12 mouse cellular contexts compared by ENCODE assay signal in genomic region chr2:162975157-162975775, GRCm38 (mm10). TPM values are rescaled to one million over a fixed set of nuclear protein-coding genes. Genes with fewer than 3 reads are reported as not detected.
DNase-seq lines count a peak whose midpoint lies in the region; ATAC-seq lines count a peak whose summit lies in the region.
"Had no signal": no experiment of that assay in that cellular context is flagged by ENCODE, and none has a peak within 500 bp of the region (broad histone marks: within the 10 kb centered on the region; RNA-seq: fewer than 3 reads in every experiment).

No protein-coding gene starts in this region.

- no peak overlapping the region for H3K9ac ChIP-seq in neural tube, embryonic 13.5 days
- no peak overlapping the region for H3K9ac ChIP-seq in heart, embryonic 14.5 days (ENCODE audit: low read length)
- no peak overlapping the region for H3K9ac ChIP-seq in neural tube, embryonic 15.5 days (replicated peaks)

- H3K4me3 ChIP-seq in neural tube, embryonic 13.5 days = no peak overlapping the region
- H3K4me3 ChIP-seq in heart, embryonic 14.5 days (ENCODE audit: control insufficient read depth in 1 of 2, insufficient read depth in 1 of 2, low read depth in 1 of 2, low read length in 2 of 2) = no peak overlapping the region
- H3K4me3 ChIP-seq in neural tube, embryonic 15.5 days (replicated peaks) = no peak overlapping the region

- no peaks in the 10 kb centered on the region for H3K36me3 ChIP-seq in neural tube, embryonic 13.5 days
- no peaks in the 10 kb centered on the region for H3K36me3 ChIP-seq in heart, embryonic 14.5 days (ENCODE audit: control insufficient read depth, insufficient read depth, low read length)
- no peaks in the 10 kb centered on the region for H3K36me3 ChIP-seq in neural tube, embryonic 15.5 days
- H3K36me3 ChIP-seq: G1E had no signal

- no peaks in the 10 kb centered on the region for H3K27me3 ChIP-seq in neural tube, embryonic 13.5 days
- H3K27me3 ChIP-seq in heart, embryonic 14.5 days (ENCODE audit: control insufficient read depth, insufficient read depth, low read length) = no peaks in the 10 kb centered on the region
- 0 out of 2 replicates have a peak, but pooled peaks cover 3% of the 10 kb centered on the region for H3K27me3 ChIP-seq in neural tube, embryonic 15.5 days (replicated peaks)

- whole genome bisulfite sequencing in neural tube, embryonic 13.5 days = 73% methylated on average over 11 of the region's 11 CpGs
- 65% methylated on average over 11 of the region's 11 CpGs for WGBS in heart, embryonic 14.5 days
- WGBS in neural tube, embryonic 15.5 days = 75% methylated on average over 11 of the region's 11 CpGs

- peak; percentile 50 for DNase-seq in gastrocnemius, adult 18-20 months (ENCODE audit: low spot score)
- no peak for DNase-seq in gastrocnemius, postnatal 36 days
- DNase-seq in neural tube, embryonic 10.5 days (ENCODE audit: extremely low spot score, low spot score) = no peak
- DNase-seq in urinary bladder, adult 18-20 months (ENCODE audit: low spot score in 2 of 2) = no peak
- DNase-seq in thymus, postnatal 14 days = no peak
- DNase-seq: embryo, embryonic 11 days had no signal

- no peaks in the 10 kb centered on the region for H3K9me3 ChIP-seq in neural tube, embryonic 13.5 days
- no peaks in the 10 kb centered on the region for H3K9me3 ChIP-seq in heart, embryonic 14.5 days (ENCODE audit: control insufficient read depth, low read length)
- no peaks in the 10 kb centered on the region for H3K9me3 ChIP-seq in neural tube, embryonic 15.5 days (replicated peaks)
- H3K9me3 ChIP-seq: G1E had no signal

- intact Hi-C loops in gastrocnemius, postnatal 36 days (cut with DNase I) = no loop called here

- H3K4me2 ChIP-seq in neural tube, embryonic 13.5 days = no peak overlapping the region
- no peak overlapping the region for H3K4me2 ChIP-seq in heart, embryonic 14.5 days (ENCODE audit: low read length)
- no peak overlapping the region for H3K4me2 ChIP-seq in neural tube, embryonic 15.5 days

- peak; percentile 52 for ATAC-seq in neural tube, embryonic 13.5 days (ENCODE audit: low read depth)
- ATAC-seq in heart, embryonic 14.5 days (ENCODE audit: insufficient number of reproducible peaks, insufficient read depth, low FRiP score, low read depth) = peak; percentile 54
- peak; percentile 45; the same call in 1 of the 2 replicates for ATAC-seq in neural tube, embryonic 15.5 days (ENCODE audit: low FRiP score)
- ATAC-seq: intestine, postnatal 0 days had no signal

- H3K4me1 ChIP-seq in neural tube, embryonic 13.5 days (replicated peaks) = peaks cover 27% of the 10 kb centered on the region
- H3K4me1 ChIP-seq in heart, embryonic 14.5 days (ENCODE audit: control insufficient read depth in 2 of 2, insufficient read depth in 2 of 2, low read length in 2 of 2) = peaks cover 6 to 7% of the 10 kb centered on the region in 2 experiments; a peak in 3 of 4 replicates
- H3K4me1 ChIP-seq in neural tube, embryonic 15.5 days = peaks cover 16% of the 10 kb centered on the region

- no peak overlapping the region for H3K27ac ChIP-seq in neural tube, embryonic 13.5 days (replicated peaks)
- no peak overlapping the region for H3K27ac ChIP-seq in heart, embryonic 14.5 days (replicated peaks in 1 of 2; ENCODE audit: control insufficient read depth in 1 of 2, insufficient read depth in 1 of 2, low read depth in 2 of 2, low read length in 2 of 2)
- H3K27ac ChIP-seq in neural tube, embryonic 15.5 days (replicated peaks) = no peak overlapping the region
- H3K27ac ChIP-seq: macrophage had no signal

RNA-seq across cellular contexts. Expression of gene Sgk2, which starts 11.9 kb away (rescaled TPM):
- not detected for total RNA-seq in gastrocnemius, adult 18-20 months (2021)
- not detected for total RNA-seq in gastrocnemius, postnatal 36 days (2021)
- not detected in 2 replicates for polyA plus RNA-seq in neural tube, embryonic 13.5 days (2015; fragmentation: Nextera tagmentation; extraction: Ambion mirVana)
- polyA plus RNA-seq in heart, embryonic 14.5 days (2014; fragmentation: Nextera tagmentation; extraction: Ambion mirVana) = not detected in 2 replicates
- polyA plus RNA-seq in neural tube, embryonic 15.5 days (2015; fragmentation: Nextera tagmentation; extraction: Ambion mirVana) = 0.13 and 0.15 TPM in 2 replicates
- total RNA-seq: G1E had no signal
- polyA plus RNA-seq: G1E, macrophage had no signal

RNA-seq across cellular contexts. Expression of gene L3mbtl1, which starts 32.0 kb away (rescaled TPM):
- total RNA-seq in gastrocnemius, adult 18-20 months (2021) = not detected
- not detected for total RNA-seq in gastrocnemius, postnatal 36 days (2021)
- polyA plus RNA-seq in neural tube, embryonic 13.5 days (2015; fragmentation: Nextera tagmentation; extraction: Ambion mirVana) = 0.96 and 1.1 TPM in 2 replicates
- polyA plus RNA-seq in heart, embryonic 14.5 days (2014; fragmentation: Nextera tagmentation; extraction: Ambion mirVana) = 0.24 TPM in 1 of 2 replicates, not detected in the other
- 3.6 and 6.0 TPM in 2 replicates for polyA plus RNA-seq in neural tube, embryonic 15.5 days (2015; fragmentation: Nextera tagmentation; extraction: Ambion mirVana)
- total RNA-seq: G1E had no signal
- polyA plus RNA-seq: G1E, macrophage had no signal

RNA-seq across cellular contexts. Expression of gene Ift52, which starts 41.9 kb away (rescaled TPM):
- total RNA-seq in gastrocnemius, adult 18-20 months (2021) = 10 to 100 TPM; 15.7 to 16.7 TPM
- 10 to 100 TPM; 13.2 to 13.4 TPM for total RNA-seq in gastrocnemius, postnatal 36 days (2021)
- 41.3 and 43.2 TPM in 2 replicates for polyA plus RNA-seq in neural tube, embryonic 13.5 days (2015; fragmentation: Nextera tagmentation; extraction: Ambion mirVana)
- polyA plus RNA-seq in heart, embryonic 14.5 days (2014; fragmentation: Nextera tagmentation; extraction: Ambion mirVana) = 36.1 and 38.7 TPM in 2 replicates
- 32.7 and 37.9 TPM in 2 replicates for polyA plus RNA-seq in neural tube, embryonic 15.5 days (2015; fragmentation: Nextera tagmentation; extraction: Ambion mirVana)

RNA-seq across cellular contexts. Expression of gene Srsf6, which starts 43.9 kb away (rescaled TPM):
- 10 to 100 TPM; 38.1 to 38.4 TPM for total RNA-seq in gastrocnemius, adult 18-20 months (2021)
- total RNA-seq in gastrocnemius, postnatal 36 days (2021) = 10 to 100 TPM; 35.8 to 46.8 TPM
- polyA plus RNA-seq in neural tube, embryonic 13.5 days (2015; fragmentation: Nextera tagmentation; extraction: Ambion mirVana) = 167 and 187 TPM in 2 replicates
- 111 and 124 TPM in 2 replicates for polyA plus RNA-seq in heart, embryonic 14.5 days (2014; fragmentation: Nextera tagmentation; extraction: Ambion mirVana)
- polyA plus RNA-seq in neural tube, embryonic 15.5 days (2015; fragmentation: Nextera tagmentation; extraction: Ambion mirVana) = 125 and 133 TPM in 2 replicates
